Mouse (Mus musculus) neural tube, embryonic 15.5 days (tissue): Measurements from ENCODE around the gene Npas2. TPM values are rescaled to one million over a fixed set of nuclear protein-coding genes. Genes with fewer than 3 reads are reported as not detected.

Experiments
- ATAC-seq: fragments of 200-750 bp; cut with Nextera tagmentation; 2 replicates; pipeline ENCODE4 v1.8.0; 2017; ENCODE audit warnings: mild to moderate bottlenecking, moderate TSS enrichment, moderate library complexity; ENCODE audit not compliant: low FRiP score
- H3K27ac ChIP-seq: fragments of 300-500 bp; sonication (generic); replicated peaks from 2 replicates; pipeline ENCODE4 v1.5.1; 2015; ENCODE audit warnings: mild to moderate bottlenecking, inconsistent platforms
- H3K27me3 ChIP-seq: fragments of 300-500 bp; sonication (generic); replicated peaks from 2 replicates; pipeline ENCODE4 v1.6.1; 2015; ENCODE audit warnings: inconsistent platforms
- H3K36me3 ChIP-seq: fragments of 300-500 bp; sonication (generic); 2 replicates; pipeline ENCODE4 v1.6.1; 2015; ENCODE audit warnings: inconsistent platforms
- H3K4me1 ChIP-seq: fragments of 300-500 bp; sonication (generic); 2 replicates; pipeline ENCODE4 v1.6.1; 2015; ENCODE audit warnings: inconsistent platforms
- H3K4me2 ChIP-seq: fragments of 300-500 bp; sonication (generic); 2 replicates; pipeline ENCODE4 v1.6.1; 2015; ENCODE audit warnings: inconsistent platforms, mild to moderate bottlenecking, moderate library complexity
- H3K4me3 ChIP-seq: fragments of 300-500 bp; sonication (generic); replicated peaks from 2 replicates; pipeline ENCODE4 v1.5.1; 2015; ENCODE audit warnings: mild to moderate bottlenecking, inconsistent platforms
- H3K9ac ChIP-seq: fragments of 300-500 bp; sonication (generic); replicated peaks from 2 replicates; pipeline ENCODE4 v1.6.1; 2015; ENCODE audit warnings: mild to moderate bottlenecking, inconsistent platforms
- H3K9me3 ChIP-seq: fragments of 300-500 bp; sonication (generic); replicated peaks from 2 replicates; pipeline ENCODE4 v1.6.1; 2016; ENCODE audit warnings: inconsistent platforms
- WGBS: fragments of 180-500 bp; shearing (Covaris S2); methylation state at CpG from one replicate; pipeline ENCODE4 v1.1.7; 2015; ENCODE audit warnings: mixed read lengths; 5-methylcytosine and 5-hydroxymethylcytosine counted together
- polyA plus RNA-seq: library from polyadenylated mRNA; unstranded; fragments of >200 nt; fragmentation: Nextera tagmentation; extraction: Ambion mirVana; gene quantifications from 2 replicates; pipeline ENCODE4 v1.2.1, GENCODE M21; 2015

Npas2 gene
- polyA plus RNA-seq, 1 experiment from 2014 or later, result 1.2 TPM

DNA sequence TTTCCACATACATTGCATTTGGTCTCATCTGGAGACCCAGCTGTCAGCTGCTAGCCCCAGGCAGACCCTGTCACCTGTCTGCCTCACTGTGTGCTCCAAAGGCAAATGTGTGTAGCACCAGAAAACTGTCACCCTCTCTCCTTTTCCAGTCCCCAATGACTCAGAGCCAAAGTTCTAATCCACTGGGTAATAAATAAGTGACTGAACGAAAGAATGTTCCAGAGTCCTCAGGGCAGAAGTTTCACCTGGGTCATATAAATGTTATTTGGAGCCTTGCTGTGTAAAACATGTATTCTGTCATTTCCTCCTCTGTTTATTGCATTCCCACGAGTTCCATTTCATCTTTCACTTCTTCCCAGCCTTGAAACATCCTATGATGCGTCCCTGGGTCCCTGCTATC lies 66.1 kb downstream of the Npas2 start:
- Histone ChIP-seq H3K4me3 (no peak overlapping the region), H3K27ac (no peak overlapping the region), H3K4me2 (no peak overlapping the region), H3K27me3 (no peaks in the 10 kb centered on the region), H3K9me3 (no peaks in the 10 kb centered on the region), H3K9ac (no peak overlapping the region), H3K36me3 (no peaks in the 10 kb centered on the region), H3K4me1 (no peaks in the 10 kb centered on the region)
- 52% methylated on average over 3 of the region's 3 CpGs for WGBS
- no peak for ATAC-seq

DNA sequence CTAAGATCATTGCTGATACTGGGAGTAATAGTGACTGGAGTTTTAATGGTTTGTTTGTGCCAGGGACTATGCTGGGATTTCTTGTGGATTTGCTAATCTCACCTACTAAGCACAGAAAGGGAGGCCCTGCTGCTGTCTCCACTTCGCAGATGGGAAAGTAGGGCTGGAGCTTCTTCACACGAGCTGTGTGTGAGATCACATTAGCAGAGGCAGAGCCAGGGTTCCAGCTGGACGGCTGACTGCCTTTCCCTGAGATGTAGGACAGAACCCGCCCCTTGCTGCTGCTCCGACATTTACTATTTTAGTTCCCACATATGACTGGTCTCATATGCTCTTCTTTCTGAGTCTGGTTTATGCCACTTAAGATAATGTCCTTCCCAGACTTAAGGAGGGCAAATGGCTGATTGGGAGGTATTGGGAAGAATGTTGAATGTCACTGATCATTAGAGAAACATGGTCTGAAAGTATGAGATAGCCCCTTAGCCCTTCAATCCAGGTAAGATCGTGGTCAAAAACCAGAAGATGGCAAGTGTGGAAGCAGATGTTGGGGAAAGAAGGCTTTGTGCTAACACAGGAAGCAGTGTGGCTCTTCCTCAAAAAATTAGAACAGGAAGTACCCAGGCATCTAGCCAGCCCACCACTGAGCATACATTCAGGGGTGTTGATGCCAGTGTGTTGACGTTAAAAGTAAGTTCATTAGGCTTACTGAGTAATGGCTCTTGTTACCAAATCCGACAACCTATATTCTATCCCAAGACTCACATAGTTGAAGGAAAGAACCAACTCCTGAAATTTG lies 66.8 kb downstream of the Npas2 start:
- no peaks in the 10 kb centered on the region for H3K27me3 ChIP-seq
- H3K9me3 ChIP-seq, result no peaks in the 10 kb centered on the region
- ATAC-seq, result no peak
- no peaks in the 10 kb centered on the region for H3K4me1 ChIP-seq
- WGBS, result 83% methylated on average over 8 of the region's 8 CpGs
- no peak overlapping the region for H3K4me2 ChIP-seq
- H3K4me3 ChIP-seq, result no peak overlapping the region
- H3K36me3 ChIP-seq, result no peaks in the 10 kb centered on the region
- no peak overlapping the region for H3K27ac ChIP-seq
- H3K9ac ChIP-seq, result no peak overlapping the region

DNA sequence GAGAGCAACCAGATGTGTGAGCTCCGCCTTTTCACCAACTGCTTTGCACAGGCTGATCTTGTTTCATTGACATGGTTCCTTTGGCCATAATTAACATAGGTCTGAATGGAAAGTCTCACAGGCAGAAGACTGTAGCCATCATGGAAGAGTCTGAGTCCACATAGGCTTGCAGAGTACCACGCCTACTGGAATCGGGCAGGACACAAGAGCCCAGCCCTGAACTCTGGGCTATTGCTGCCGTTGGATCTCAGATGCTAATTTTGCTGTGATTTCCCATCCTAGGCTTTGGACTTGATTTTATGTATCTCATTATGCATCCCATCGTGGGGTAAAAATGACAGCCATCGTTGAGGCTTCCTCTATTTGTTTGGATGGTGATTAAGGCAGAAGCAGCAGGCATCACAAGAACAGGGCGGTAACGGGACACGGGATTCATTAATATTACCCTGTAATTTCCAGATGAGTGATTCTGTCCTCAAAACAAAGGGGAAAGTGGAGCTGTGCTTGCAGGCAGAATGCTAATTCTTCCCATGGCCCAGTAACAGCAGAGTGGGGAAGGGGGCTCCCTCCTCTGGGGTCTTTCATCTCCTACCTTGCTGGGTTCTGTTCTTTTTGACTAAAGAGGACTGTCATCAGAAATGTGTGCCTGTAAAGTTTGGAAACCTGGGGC lies 73.4 kb downstream of the Npas2 start:
- Histone ChIP-seq H3K9ac (no peak overlapping the region), H3K4me2 (no peak overlapping the region), H3K4me3 (no peak overlapping the region), H3K36me3 (no peaks in the 10 kb centered on the region), H3K9me3 (no peaks in the 10 kb centered on the region), H3K27ac (no peak overlapping the region), H3K27me3 (no peaks in the 10 kb centered on the region), H3K4me1 (0 out of 2 replicates have a peak, but pooled peaks cover 6% of the 10 kb centered on the region)
- 45% methylated on average over 9 of the region's 9 CpGs for WGBS
- no peak for ATAC-seq

DNA sequence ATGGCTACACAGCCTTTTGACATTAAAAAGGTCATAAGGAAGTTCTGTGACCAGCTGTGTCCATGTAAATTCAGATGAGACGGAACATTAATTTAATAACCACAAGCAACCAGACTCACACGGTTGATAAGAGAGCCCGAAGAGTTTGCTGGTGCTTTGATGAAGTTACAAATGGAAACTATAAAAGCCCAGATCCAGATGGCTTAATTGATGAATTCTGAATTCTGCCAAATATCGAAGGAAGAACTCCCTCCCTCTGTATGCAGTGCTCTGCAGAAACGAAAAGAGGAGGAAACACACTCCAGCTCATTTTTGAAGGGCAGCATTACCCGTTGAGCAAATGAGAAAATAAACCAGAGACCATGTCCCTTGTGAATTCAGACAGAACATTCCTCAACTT lies 79.4 kb downstream of the Npas2 start:
- WGBS, result 50% methylated on average over 6 of the region's 6 CpGs
- no peak for ATAC-seq

DNA sequence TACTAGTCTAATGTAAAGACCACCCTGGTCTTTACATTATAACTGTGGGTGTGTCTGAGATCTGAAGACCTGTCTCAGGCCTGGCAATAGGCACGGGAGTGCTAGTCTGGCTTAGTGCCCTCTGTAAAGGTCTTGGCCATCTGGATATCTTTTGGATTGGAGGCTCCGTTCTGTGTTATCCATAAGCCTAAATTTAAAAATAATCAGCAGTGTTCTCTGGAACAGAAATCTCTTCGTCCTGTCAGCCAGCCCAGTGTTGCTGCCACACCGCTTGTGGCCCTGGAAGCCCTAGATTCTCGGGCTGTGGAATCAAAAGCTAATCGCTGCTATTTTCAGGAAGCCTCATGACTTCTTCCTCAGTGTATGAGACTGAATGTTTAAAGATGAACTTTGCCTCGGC lies 86.9 kb downstream of the Npas2 start:
- Histone ChIP-seq H3K27ac (no peak overlapping the region), H3K9me3 (no peaks in the 10 kb centered on the region), H3K36me3 (no peaks in the 10 kb centered on the region), H3K4me1 (0 out of 2 replicates have a peak, but pooled peaks cover 3% of the 10 kb centered on the region), H3K4me3 (no peak overlapping the region), H3K27me3 (no peaks in the 10 kb centered on the region), H3K9ac (no peak overlapping the region), H3K4me2 (no peak overlapping the region)
- ATAC-seq, result no peak
- 90% methylated on average over 7 of the region's 7 CpGs for WGBS

More for the DNA sequence above, 79.4 kb downstream of the Npas2 start:
- H3K4me1 ChIP-seq, result no peaks in the 10 kb centered on the region
- H3K4me3 ChIP-seq, result no peak overlapping the region
- no peak overlapping the region for H3K4me2 ChIP-seq
- H3K9ac ChIP-seq, result no peak overlapping the region
- no peaks in the 10 kb centered on the region for H3K36me3 ChIP-seq
- H3K27ac ChIP-seq, result no peak overlapping the region
- no peaks in the 10 kb centered on the region for H3K9me3 ChIP-seq
- no peaks in the 10 kb centered on the region for H3K27me3 ChIP-seq

DNA sequence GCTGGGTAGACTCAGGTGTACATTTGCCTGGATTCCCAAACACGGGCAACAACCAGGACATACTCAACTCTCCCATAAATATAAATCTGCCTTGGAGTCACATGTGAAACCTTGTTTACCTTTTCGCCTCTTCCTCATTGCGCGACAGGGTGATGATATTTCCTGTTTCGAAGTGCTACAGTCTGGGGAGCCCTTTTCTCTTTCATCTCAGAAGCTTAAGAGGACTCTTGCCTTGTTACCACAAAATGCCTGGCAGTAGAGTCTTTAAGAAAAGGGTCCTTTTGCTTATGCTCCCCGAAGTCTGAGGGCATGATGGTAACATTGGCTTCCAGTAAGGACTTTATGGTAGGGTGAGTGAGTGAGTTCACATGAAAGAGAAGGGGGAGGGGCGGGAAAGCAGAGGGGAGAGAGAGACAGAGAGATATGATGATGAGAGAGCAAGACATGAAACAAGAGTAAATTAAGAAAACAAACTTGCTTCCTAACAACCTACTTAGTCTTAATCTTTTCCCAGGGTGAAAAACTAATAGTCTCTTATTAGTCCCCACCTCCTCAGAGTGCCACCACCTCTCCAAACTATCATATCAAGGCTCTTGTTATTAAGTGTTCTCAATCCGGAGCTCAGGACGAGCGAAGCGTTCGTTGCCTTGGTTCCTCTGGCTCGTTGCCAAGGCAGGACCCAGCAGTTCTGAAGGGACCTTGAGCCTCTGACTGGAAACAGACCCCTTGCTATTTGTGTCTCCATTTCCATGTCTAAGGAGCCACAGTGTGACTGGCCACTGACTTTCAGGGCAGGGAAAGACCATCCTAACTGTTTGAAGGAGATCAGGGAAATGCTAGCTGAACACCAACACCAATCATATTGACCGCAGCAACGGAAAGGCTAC lies 87.7 kb downstream of the Npas2 start:
- H3K9ac ChIP-seq, result no peak overlapping the region
- ATAC-seq, result no peak
- no peak overlapping the region for H3K27ac ChIP-seq
- H3K4me3 ChIP-seq, result no peak overlapping the region
- WGBS, result 68% methylated on average over 15 of the region's 15 CpGs
- no peaks in the 10 kb centered on the region for H3K36me3 ChIP-seq
- no peaks in the 10 kb centered on the region for H3K9me3 ChIP-seq
- H3K4me1 ChIP-seq, result 0 out of 2 replicates have a peak, but pooled peaks cover 3% of the 10 kb centered on the region
- no peak overlapping the region for H3K4me2 ChIP-seq
- no peaks in the 10 kb centered on the region for H3K27me3 ChIP-seq

DNA sequence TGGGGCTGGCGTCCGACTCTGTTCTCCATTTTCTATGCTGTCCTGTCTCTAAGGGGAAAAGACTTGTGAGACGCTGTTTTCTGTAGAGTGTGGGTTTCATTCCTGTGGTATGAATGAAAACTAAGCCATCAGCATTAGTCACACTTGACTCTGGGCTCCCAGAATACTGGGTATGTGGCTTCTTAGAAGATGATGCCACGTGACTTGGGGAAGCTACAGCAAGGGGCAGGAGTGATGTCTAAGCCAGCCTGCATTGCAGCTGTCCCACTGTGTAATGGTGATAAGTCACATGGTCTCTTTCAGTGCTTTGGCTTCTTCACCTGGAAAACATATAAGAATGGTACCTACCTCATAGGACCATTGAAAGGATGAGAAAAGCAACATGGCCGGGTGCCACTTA lies 88.4 kb downstream of the Npas2 start:
- Histone ChIP-seq H3K4me1 (0 out of 2 replicates have a peak, but pooled peaks cover 3% of the 10 kb centered on the region), H3K9ac (no peak overlapping the region), H3K27me3 (no peaks in the 10 kb centered on the region), H3K9me3 (no peaks in the 10 kb centered on the region), H3K36me3 (no peaks in the 10 kb centered on the region), H3K27ac (no peak overlapping the region), H3K4me3 (no peak overlapping the region), H3K4me2 (no peak overlapping the region)
- ATAC-seq, result no peak
- WGBS, result 74% methylated on average over 5 of the region's 5 CpGs

DNA sequence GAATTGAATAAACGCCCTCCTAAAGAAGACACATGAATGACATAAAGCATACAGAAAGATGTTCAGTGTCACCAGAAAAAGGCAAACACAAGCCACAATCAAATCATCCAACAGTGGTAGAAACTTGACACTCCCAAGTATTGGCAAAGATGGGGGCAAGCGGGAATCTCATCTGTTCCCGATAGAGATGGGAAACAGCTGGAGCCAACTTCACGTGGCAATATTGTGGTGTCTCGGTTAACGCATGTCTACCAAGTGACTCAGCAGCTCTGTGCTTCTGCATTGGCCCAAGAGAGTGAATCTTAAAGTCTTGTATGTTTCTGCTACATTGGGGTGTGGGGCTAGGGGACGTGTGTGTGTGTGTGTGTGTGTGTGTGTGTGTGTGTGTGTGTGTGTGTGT lies 89.8 kb downstream of the Npas2 start:
- H3K27ac ChIP-seq, result no peak overlapping the region
- no peak overlapping the region for H3K9ac ChIP-seq
- ATAC-seq, result no peak
- H3K27me3 ChIP-seq, result no peaks in the 10 kb centered on the region
- H3K4me1 ChIP-seq, result 0 out of 2 replicates have a peak, but pooled peaks cover 3% of the 10 kb centered on the region
- H3K36me3 ChIP-seq, result no peaks in the 10 kb centered on the region
- WGBS, result 86% methylated on average over 7 of the region's 7 CpGs
- H3K4me2 ChIP-seq, result no peak overlapping the region
- no peak overlapping the region for H3K4me3 ChIP-seq
- H3K9me3 ChIP-seq, result no peaks in the 10 kb centered on the region

DNA sequence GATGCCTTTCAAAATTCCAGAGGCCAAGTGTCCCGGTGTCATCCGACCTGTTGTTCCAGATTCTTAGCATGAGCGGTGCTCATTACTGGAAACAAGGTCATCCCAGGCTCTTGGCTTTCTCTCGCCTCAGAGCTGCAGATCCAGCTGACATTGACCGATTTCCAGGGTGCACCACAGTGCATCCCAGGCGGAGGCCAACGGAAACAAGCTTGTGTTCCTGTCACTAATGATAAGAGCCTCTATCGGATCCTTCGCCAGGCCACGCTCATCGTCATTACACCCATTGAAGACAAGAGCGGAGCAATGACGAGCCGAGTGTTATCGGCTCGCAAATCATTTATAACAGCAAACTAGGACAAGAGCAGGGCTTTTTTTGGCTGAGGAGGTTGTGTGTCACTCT lies 91.3 kb downstream of the Npas2 start:
- Histone ChIP-seq H3K9ac (no peak overlapping the region), H3K9me3 (no peaks in the 10 kb centered on the region), H3K4me1 (0 out of 2 replicates have a peak, but pooled peaks cover 3% of the 10 kb centered on the region), H3K4me3 (no peak overlapping the region), H3K4me2 (no peak overlapping the region), H3K27ac (no peak overlapping the region), H3K36me3 (no peaks in the 10 kb centered on the region), H3K27me3 (no peaks in the 10 kb centered on the region)
- 90% methylated on average over 16 of the region's 16 CpGs for WGBS
- ATAC-seq, result no peak

DNA sequence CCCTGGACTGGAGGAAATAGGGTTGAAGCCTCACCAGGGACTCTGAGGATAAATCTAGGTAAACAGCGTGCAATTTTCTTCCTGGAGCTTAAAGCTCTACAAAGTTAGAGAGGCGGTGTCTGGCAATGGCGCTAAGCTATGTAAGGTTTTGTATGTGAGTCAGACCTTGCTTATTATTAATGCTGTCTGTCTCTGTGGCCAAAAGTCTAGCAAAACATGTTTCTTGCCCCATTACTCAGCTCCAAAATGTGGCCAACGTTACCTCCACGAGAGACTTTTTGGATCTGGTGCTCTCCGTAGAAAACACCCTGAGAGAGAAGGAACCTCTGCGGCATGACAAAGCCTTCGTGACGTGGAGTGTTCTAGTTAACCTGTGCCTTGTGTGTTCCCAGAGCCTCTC lies 93.5 kb downstream of the Npas2 start:
- no peaks in the 10 kb centered on the region for H3K4me1 ChIP-seq
- H3K36me3 ChIP-seq, result no peaks in the 10 kb centered on the region
- no peak overlapping the region for H3K4me3 ChIP-seq
- H3K9me3 ChIP-seq, result no peaks in the 10 kb centered on the region
- H3K27me3 ChIP-seq, result no peaks in the 10 kb centered on the region
- no peak overlapping the region for H3K27ac ChIP-seq
- 92% methylated on average over 9 of the region's 9 CpGs for WGBS
- no peak for ATAC-seq
- no peak overlapping the region for H3K9ac ChIP-seq
- H3K4me2 ChIP-seq, result no peak overlapping the region

DNA sequence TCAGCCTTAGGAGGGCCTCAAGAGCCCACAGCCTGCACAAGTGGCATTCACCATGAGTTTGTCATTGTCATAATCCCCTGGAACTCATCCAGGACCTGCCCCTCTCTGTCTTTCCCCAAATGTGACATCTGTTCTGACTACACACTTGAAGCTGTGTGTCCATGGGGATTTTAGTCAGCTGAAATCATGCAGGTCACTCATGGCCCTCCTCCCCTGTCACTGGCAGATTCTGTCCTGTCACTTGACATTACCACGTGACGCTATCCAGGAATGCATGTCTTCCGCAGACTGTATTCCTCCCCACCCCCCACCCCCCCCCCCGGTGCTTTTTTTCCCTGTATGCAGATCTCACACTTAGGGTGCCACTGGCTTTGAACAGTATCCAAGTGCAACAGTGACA lies 94.3 kb downstream of the Npas2 start:
- no peak for ATAC-seq
- 73% methylated on average over 4 of the region's 4 CpGs for WGBS
- no peak overlapping the region for H3K9ac ChIP-seq
- no peaks in the 10 kb centered on the region for H3K36me3 ChIP-seq
- H3K27me3 ChIP-seq, result no peaks in the 10 kb centered on the region
- H3K4me2 ChIP-seq, result no peak overlapping the region
- no peaks in the 10 kb centered on the region for H3K4me1 ChIP-seq
- H3K27ac ChIP-seq, result no peak overlapping the region
- no peaks in the 10 kb centered on the region for H3K9me3 ChIP-seq
- no peak overlapping the region for H3K4me3 ChIP-seq
